Mouse (Mus musculus) E14TG2a.4 (cell line): ENCODE data around the gene F2rl2.

Experiments used
- CTCF ChIP-seq: conservative IDR thresholded peaks from 2 replicates; pipeline ENCODE4 v1.5.1; 2014; ENCODE audit warnings: low read length
- POU5F1 ChIP-seq: IDR thresholded peaks from 2 replicates; pipeline ENCODE4 v1.6.1; 2014; ENCODE audit warnings: low read length, borderline replicate concordance

- TF ChIP-seq CTCF (no peak), POU5F1 (no peak)
These were observed at the start of gene F2rl2 for GRCm38 (mm10) chr13:95696654-95697163.
